Mouse (Mus musculus): ENCODE measurements around the gene Mprip. TPM values are rescaled to one million over a fixed set of nuclear protein-coding genes. Genes with fewer than 3 reads are reported as not detected.
A peak's percentile ranks its signal among the peaks of the same experiment; 100 is the strongest.

Mprip gene
- polyA plus RNA-seq, 1 experiment from 2014 or later = 145 TPM

- ATAC-seq (ENCODE audit: insufficient read depth) (no peak; the same call in 1 of the 2 replicates), DNase-seq (no peak)
- Histone ChIP-seq H3K36me3 (ENCODE audit: insufficient read depth) (peaks cover 81% of the 10 kb centered on the region), H3K4me1 (ENCODE audit: insufficient read depth) (no peaks in the 10 kb centered on the region), H3K4me3 (ENCODE audit: low read depth, low read length) (no peak overlapping the region), H3K27me3 (ENCODE audit: insufficient read depth, low read length) (no peaks in the 10 kb centered on the region), H3K9ac (no peak overlapping the region), H3K4me2 (no peak overlapping the region), H3K9me3 (ENCODE audit: low read depth, low read length) (no peaks in the 10 kb centered on the region), H3K27ac (ENCODE audit: low read depth) (no peak overlapping the region)
- WGBS = 83% methylated on average over 5 of the region's 5 CpGs
- TF ChIP-seq CTCF (IDR thresholded peaks at IDR 0.05; ENCODE audit: low read depth) = no peak
These were observed 80.8 kb downstream of the Mprip start for GRCm38 (mm10) chr11:59741915-59742314.

- DNase-seq (no peak), ATAC-seq (ENCODE audit: insufficient read depth) (no peak)
- 93% methylated on average over 2 of the region's 2 CpGs for WGBS
These were observed 82.2 kb downstream of the Mprip start for GRCm38 (mm10) chr11:59743307-59743706.

GRCm38 (mm10) chr11:59743712-59744111 is 82.6 kb downstream of the Mprip start:
- Histone ChIP-seq H3K27ac (ENCODE audit: low read depth) (no peak overlapping the region), H3K9ac (no peak overlapping the region), H3K27me3 (ENCODE audit: insufficient read depth, low read length) (no peaks in the 10 kb centered on the region), H3K36me3 (ENCODE audit: insufficient read depth) (peaks cover 78% of the 10 kb centered on the region), H3K4me2 (no peak overlapping the region), H3K4me1 (ENCODE audit: insufficient read depth) (no peaks in the 10 kb centered on the region), H3K9me3 (ENCODE audit: low read depth, low read length) (no peaks in the 10 kb centered on the region), H3K4me3 (ENCODE audit: low read depth, low read length) (no peak overlapping the region)
- 96% methylated on average over 1 of the region's 1 CpGs for WGBS
- no peak for TF ChIP-seq CTCF (IDR thresholded peaks at IDR 0.05; ENCODE audit: low read depth)
- DNase-seq (no peak), ATAC-seq (ENCODE audit: insufficient read depth) (no peak)

More at GRCm38 (mm10) chr11:59743307-59743706, 82.2 kb downstream of the Mprip start:
- H3K4me3 ChIP-seq (ENCODE audit: low read depth, low read length) = no peak overlapping the region
- no peak overlapping the region for H3K27ac ChIP-seq (ENCODE audit: low read depth)
- no peak for TF ChIP-seq CTCF (IDR thresholded peaks at IDR 0.05; ENCODE audit: low read depth)
- H3K36me3 ChIP-seq (ENCODE audit: insufficient read depth) = peaks cover 77% of the 10 kb centered on the region
- no peaks in the 10 kb centered on the region for H3K9me3 ChIP-seq (ENCODE audit: low read depth, low read length)
- no peak overlapping the region for H3K9ac ChIP-seq
- H3K4me1 ChIP-seq (ENCODE audit: insufficient read depth) = no peaks in the 10 kb centered on the region
- no peak overlapping the region for H3K4me2 ChIP-seq
- no peaks in the 10 kb centered on the region for H3K27me3 ChIP-seq (ENCODE audit: insufficient read depth, low read length)

GRCm38 (mm10) chr11:59744374-59744773 is 83.3 kb downstream of the Mprip start:
- no peak for TF ChIP-seq CTCF (IDR thresholded peaks at IDR 0.05; ENCODE audit: low read depth)
- DNase-seq (no peak), ATAC-seq (ENCODE audit: insufficient read depth) (no peak)
- H3K9me3 ChIP-seq (ENCODE audit: low read depth, low read length) = no peaks in the 10 kb centered on the region
- H3K9ac ChIP-seq = no peak overlapping the region
- no peak overlapping the region for H3K27ac ChIP-seq (ENCODE audit: low read depth)
- no peak overlapping the region for H3K4me3 ChIP-seq (ENCODE audit: low read depth, low read length)
- H3K4me1 ChIP-seq (ENCODE audit: insufficient read depth) = no peaks in the 10 kb centered on the region
- H3K27me3 ChIP-seq (ENCODE audit: insufficient read depth, low read length) = no peaks in the 10 kb centered on the region
- WGBS = 92% methylated on average over 4 of the region's 4 CpGs
- peaks cover 79% of the 10 kb centered on the region for H3K36me3 ChIP-seq (ENCODE audit: insufficient read depth)
- no peak overlapping the region for H3K4me2 ChIP-seq

- 80% methylated on average over 5 of the region's 5 CpGs for WGBS
- peaks cover 81% of the 10 kb centered on the region for H3K36me3 ChIP-seq (ENCODE audit: insufficient read depth)
- H3K4me2 ChIP-seq = no peak overlapping the region
- H3K9ac ChIP-seq = no peak overlapping the region
- TF ChIP-seq CTCF (IDR thresholded peaks at IDR 0.05; ENCODE audit: low read depth) = no peak
- no peak overlapping the region for H3K27ac ChIP-seq (ENCODE audit: low read depth)
- no peaks in the 10 kb centered on the region for H3K4me1 ChIP-seq (ENCODE audit: insufficient read depth)
- ATAC-seq (ENCODE audit: insufficient read depth) = no peak
- DNase-seq = no peak
- no peaks in the 10 kb centered on the region for H3K27me3 ChIP-seq (ENCODE audit: insufficient read depth, low read length)
- no peaks in the 10 kb centered on the region for H3K9me3 ChIP-seq (ENCODE audit: low read depth, low read length)
- no peak overlapping the region for H3K4me3 ChIP-seq (ENCODE audit: low read depth, low read length)
These were observed 84.7 kb downstream of the Mprip start for GRCm38 (mm10) chr11:59745851-59746250.

GRCm38 (mm10) chr11:59746614-59747013 is 85.5 kb downstream of the Mprip start:
- no peak for ATAC-seq (ENCODE audit: insufficient read depth)
- peaks cover 81% of the 10 kb centered on the region for H3K36me3 ChIP-seq (ENCODE audit: insufficient read depth)
- no peaks in the 10 kb centered on the region for H3K27me3 ChIP-seq (ENCODE audit: insufficient read depth, low read length)
- H3K9ac ChIP-seq = no peak overlapping the region
- no peak overlapping the region for H3K27ac ChIP-seq (ENCODE audit: low read depth)
- DNase-seq = peak; percentile 85
- H3K4me3 ChIP-seq (ENCODE audit: low read depth, low read length) = no peak overlapping the region
- no peaks in the 10 kb centered on the region for H3K9me3 ChIP-seq (ENCODE audit: low read depth, low read length)
- WGBS = 83% methylated on average over 2 of the region's 2 CpGs
- no peaks in the 10 kb centered on the region for H3K4me1 ChIP-seq (ENCODE audit: insufficient read depth)
- H3K4me2 ChIP-seq = no peak overlapping the region
- TF ChIP-seq CTCF (IDR thresholded peaks at IDR 0.05; ENCODE audit: low read depth) = peak; percentile 81

- peaks cover 80% of the 10 kb centered on the region for H3K36me3 ChIP-seq (ENCODE audit: insufficient read depth)
- no peaks in the 10 kb centered on the region for H3K4me1 ChIP-seq (ENCODE audit: insufficient read depth)
- WGBS = 75% methylated on average over 3 of the region's 3 CpGs
- H3K27me3 ChIP-seq (ENCODE audit: insufficient read depth, low read length) = no peaks in the 10 kb centered on the region
- ATAC-seq (ENCODE audit: insufficient read depth) (no peak), DNase-seq (no peak)
- no peak overlapping the region for H3K4me3 ChIP-seq (ENCODE audit: low read depth, low read length)
- no peak overlapping the region for H3K9ac ChIP-seq
- no peaks in the 10 kb centered on the region for H3K9me3 ChIP-seq (ENCODE audit: low read depth, low read length)
- TF ChIP-seq CTCF (IDR thresholded peaks at IDR 0.05; ENCODE audit: low read depth) = no peak
- H3K27ac ChIP-seq (ENCODE audit: low read depth) = no peak overlapping the region
- no peak overlapping the region for H3K4me2 ChIP-seq
These were observed 87.9 kb downstream of the Mprip start for GRCm38 (mm10) chr11:59749050-59749449.

- no peaks in the 10 kb centered on the region for H3K4me1 ChIP-seq (ENCODE audit: insufficient read depth)
- H3K9ac ChIP-seq = no peak overlapping the region
- H3K36me3 ChIP-seq (ENCODE audit: insufficient read depth) = peaks cover 99% of the 10 kb centered on the region
- H3K4me3 ChIP-seq (ENCODE audit: low read depth, low read length) = no peak overlapping the region
- ATAC-seq (ENCODE audit: insufficient read depth) (no peak), DNase-seq (no peak)
- no peak for TF ChIP-seq CTCF (IDR thresholded peaks at IDR 0.05; ENCODE audit: low read depth)
- no peaks in the 10 kb centered on the region for H3K9me3 ChIP-seq (ENCODE audit: low read depth, low read length)
- H3K27ac ChIP-seq (ENCODE audit: low read depth) = no peak overlapping the region
- H3K27me3 ChIP-seq (ENCODE audit: insufficient read depth, low read length) = no peaks in the 10 kb centered on the region
- H3K4me2 ChIP-seq = no peak overlapping the region
- 92% methylated on average over 6 of the region's 6 CpGs for WGBS
These were observed 93.4 kb downstream of the Mprip start for GRCm38 (mm10) chr11:59754504-59754903.
